Mouse (Mus musculus) testis, adult 2 months (tissue): ENCODE measurements around the gene Slco1c1. TPM values are rescaled to one million over a fixed set of nuclear protein-coding genes. Genes with fewer than 3 reads are reported as not detected.

Experiments
- H3K27ac ChIP-seq: fragments of 200-500 bp; 2 replicates; pipeline ENCODE4 v1.5.1; 2012; ENCODE audit warnings: low read depth, low read length; ENCODE audit not compliant: control insufficient read depth, insufficient read depth
- H3K27me3 ChIP-seq: fragments of 200-500 bp; 2 replicates; pipeline ENCODE4 v1.6.1; 2012; ENCODE audit warnings: mild to moderate bottlenecking, low read length, moderate library complexity; ENCODE audit not compliant: control insufficient read depth, insufficient read depth
- H3K36me3 ChIP-seq: fragments of 200-500 bp; 2 replicates; pipeline ENCODE4 v1.6.1; 2012; ENCODE audit warnings: mild to moderate bottlenecking, low read length; ENCODE audit not compliant: control insufficient read depth, insufficient read depth
- H3K4me1 ChIP-seq: fragments of 200-500 bp; 2 replicates; pipeline ENCODE4 v1.6.1; 2012; ENCODE audit warnings: low read length; ENCODE audit not compliant: control insufficient read depth, insufficient read depth
- H3K4me3 ChIP-seq: fragments of 200-500 bp; 2 replicates; pipeline ENCODE4 v1.5.1; 2012; ENCODE audit warnings: low read depth, mild to moderate bottlenecking, low read length, moderate library complexity, mixed read lengths; ENCODE audit not compliant: control insufficient read depth
- CTCF ChIP-seq: fragments of 200-500 bp; IDR thresholded peaks from 2 replicates; pipeline ENCODE4 v1.5.1; 2012; ENCODE audit warnings: low read depth, mild to moderate bottlenecking, inconsistent platforms, low read length, moderate library complexity; ENCODE audit not compliant: control insufficient read depth, insufficient read depth, insufficient replicate concordance
- POLR2A ChIP-seq: fragments of 200-500 bp; IDR thresholded peaks from 2 replicates; pipeline ENCODE4 v1.6.1; 2012; ENCODE audit warnings: low read depth, mild to moderate bottlenecking, inconsistent platforms, low read length, moderate library complexity; ENCODE audit not compliant: control insufficient read depth
- polyA plus RNA-seq: library from polyadenylated mRNA; depleted of rRNA; stranded (reverse); fragments of >200 nt; gene quantifications from 2 replicates; pipeline ENCODE4 v1.2.3, GENCODE M21; 2012

The Slco1c1 gene
- polyA plus RNA-seq, 1 experiment = not detected

- no peak overlapping the region for H3K4me3 ChIP-seq
- no peak overlapping the region for H3K27ac ChIP-seq
- no peaks in the 10 kb centered on the region for H3K27me3 ChIP-seq
- no peaks in the 10 kb centered on the region for H3K36me3 ChIP-seq
- no peak for TF ChIP-seq CTCF
- TF ChIP-seq POLR2A = no peak
- H3K4me1 ChIP-seq = no peaks in the 10 kb centered on the region
Observed at GRCm38 (mm10) chr6:141543344-141543743, 19.2 kb downstream of the Slco1c1 start.

GRCm38 (mm10) chr6:141558118-141558517, 34.0 kb downstream of the Slco1c1 start:
- no peaks in the 10 kb centered on the region for H3K4me1 ChIP-seq
- no peak overlapping the region for H3K4me3 ChIP-seq
- H3K27ac ChIP-seq = no peak overlapping the region
- no peak for TF ChIP-seq CTCF
- no peak for TF ChIP-seq POLR2A
- no peaks in the 10 kb centered on the region for H3K36me3 ChIP-seq
- H3K27me3 ChIP-seq = no peaks in the 10 kb centered on the region

- no peaks in the 10 kb centered on the region for H3K27me3 ChIP-seq
- H3K4me3 ChIP-seq = no peak overlapping the region
- no peak for TF ChIP-seq CTCF
- TF ChIP-seq POLR2A = no peak
- no peak overlapping the region for H3K27ac ChIP-seq
- no peaks in the 10 kb centered on the region for H3K36me3 ChIP-seq
- H3K4me1 ChIP-seq = no peaks in the 10 kb centered on the region
Observed at GRCm38 (mm10) chr6:141567366-141567765, 43.2 kb downstream of the Slco1c1 start.

GRCm38 (mm10) chr6:141567852-141568558, 43.8 kb downstream of the Slco1c1 start:
- TF ChIP-seq CTCF = no peak
- TF ChIP-seq POLR2A = no peak
- H3K27ac ChIP-seq = no peak overlapping the region
- H3K4me1 ChIP-seq = no peaks in the 10 kb centered on the region
- no peaks in the 10 kb centered on the region for H3K36me3 ChIP-seq
- no peaks in the 10 kb centered on the region for H3K27me3 ChIP-seq
- no peak overlapping the region for H3K4me3 ChIP-seq

- no peaks in the 10 kb centered on the region for H3K27me3 ChIP-seq
- H3K4me3 ChIP-seq = no peak overlapping the region
- H3K27ac ChIP-seq = no peak overlapping the region
- no peaks in the 10 kb centered on the region for H3K36me3 ChIP-seq
- TF ChIP-seq CTCF = no peak
- no peak for TF ChIP-seq POLR2A
- H3K4me1 ChIP-seq = no peaks in the 10 kb centered on the region
Observed at GRCm38 (mm10) chr6:141568559-141568946, 44.4 kb downstream of the Slco1c1 start.

DNA sequence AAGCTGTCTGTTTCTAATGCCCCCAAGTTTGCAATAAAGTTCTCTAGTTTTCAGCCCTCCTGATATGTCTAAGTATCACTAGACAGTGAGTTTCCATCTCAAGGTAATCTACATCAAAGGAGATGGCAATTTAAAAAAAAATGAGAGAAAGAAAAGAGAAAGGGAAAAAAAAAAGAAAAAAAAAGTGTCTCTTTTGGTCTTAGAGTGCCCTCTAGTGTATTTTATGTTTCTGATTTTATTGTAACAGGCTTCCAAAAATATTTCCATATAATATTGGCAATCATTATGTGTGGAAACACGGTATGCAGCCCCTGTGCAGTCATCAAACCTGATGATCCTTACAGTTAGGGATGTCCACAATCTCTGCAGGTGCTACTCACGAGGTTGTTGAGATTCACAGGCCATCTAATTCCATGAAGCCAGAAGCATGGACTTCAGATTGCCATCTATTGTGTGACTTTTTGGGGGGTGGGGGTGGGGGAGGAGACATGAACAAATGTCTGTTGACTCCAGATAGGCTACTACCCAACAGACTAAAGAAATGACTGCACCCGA, 52.6 kb downstream of the Slco1c1 start:
- TF ChIP-seq POLR2A (no peak), CTCF (no peak)
- H3K36me3 ChIP-seq = no peaks in the 10 kb centered on the region
- no peaks in the 10 kb centered on the region for H3K4me1 ChIP-seq
- no peaks in the 10 kb centered on the region for H3K27me3 ChIP-seq
- H3K4me3 ChIP-seq = no peak overlapping the region
- no peak overlapping the region for H3K27ac ChIP-seq

GRCm38 (mm10) chr6:141584791-141585403, 60.7 kb downstream of the Slco1c1 start:
- no peak for TF ChIP-seq CTCF
- Histone ChIP-seq H3K4me1 (no peaks in the 10 kb centered on the region), H3K27ac (no peak overlapping the region), H3K36me3 (no peaks in the 10 kb centered on the region), H3K27me3 (no peaks in the 10 kb centered on the region), H3K4me3 (no peak overlapping the region)
